Mouse (Mus musculus) midbrain, embryonic 13.5 days (tissue): ENCODE results near the gene Nptx1. TPM values are rescaled to one million over a fixed set of nuclear protein-coding genes. Genes with fewer than 3 reads are reported as not detected.

ENCODE experiments used
- ATAC-seq: fragments of 200-750 bp; cut with Nextera tagmentation; 2 replicates; pipeline ENCODE4 v1.8.0; 2017; ENCODE audit warnings: mild to moderate bottlenecking, moderate TSS enrichment, moderate library complexity
- H3K27ac ChIP-seq: fragments of 300-500 bp; sonication (generic); 2 replicates; pipeline ENCODE4 v1.5.1; 2015; ENCODE audit warnings: inconsistent platforms, mild to moderate bottlenecking, moderate library complexity
- H3K27me3 ChIP-seq: fragments of 300-500 bp; sonication (generic); 2 replicates; pipeline ENCODE4 v1.6.1; 2015; ENCODE audit warnings: mild to moderate bottlenecking, inconsistent platforms
- H3K36me3 ChIP-seq: fragments of 300-500 bp; sonication (generic); 2 replicates; pipeline ENCODE4 v1.6.1; 2015; ENCODE audit warnings: mild to moderate bottlenecking, inconsistent platforms
- H3K4me1 ChIP-seq: fragments of 300-500 bp; sonication (generic); replicated peaks from 2 replicates; pipeline ENCODE4 v1.6.1; 2015; ENCODE audit warnings: inconsistent platforms
- H3K4me2 ChIP-seq: fragments of 300-500 bp; sonication (generic); replicated peaks from 2 replicates; pipeline ENCODE4 v1.6.1; 2015; ENCODE audit warnings: moderate library complexity, mild to moderate bottlenecking, inconsistent platforms
- H3K4me3 ChIP-seq: fragments of 300-500 bp; sonication (generic); replicated peaks from 2 replicates; pipeline ENCODE4 v1.5.1; 2015; ENCODE audit warnings: mild to moderate bottlenecking, inconsistent platforms
- H3K9ac ChIP-seq: fragments of 300-500 bp; sonication (generic); replicated peaks from 2 replicates; pipeline ENCODE4 v1.6.1; 2015; ENCODE audit warnings: mild to moderate bottlenecking, inconsistent platforms
- H3K9me3 ChIP-seq: fragments of 300-500 bp; sonication (generic); 2 replicates; pipeline ENCODE4 v1.6.1; 2016; ENCODE audit warnings: mild to moderate bottlenecking, inconsistent platforms
- WGBS: fragments of 180-500 bp; shearing (Covaris S2); methylation state at CpG from one replicate; pipeline ENCODE4 v1.1.7; 2015; 5-methylcytosine and 5-hydroxymethylcytosine counted together
- polyA plus RNA-seq: library from polyadenylated mRNA; unstranded; fragments of >200 nt; fragmentation: Nextera tagmentation; extraction: Ambion mirVana; gene quantifications from 2 replicates; pipeline ENCODE4 v1.2.1, GENCODE M21; 2015

The Nptx1 gene
- polyA plus RNA-seq, 1 experiment from 2014 or later = 8.6 TPM

DNA sequence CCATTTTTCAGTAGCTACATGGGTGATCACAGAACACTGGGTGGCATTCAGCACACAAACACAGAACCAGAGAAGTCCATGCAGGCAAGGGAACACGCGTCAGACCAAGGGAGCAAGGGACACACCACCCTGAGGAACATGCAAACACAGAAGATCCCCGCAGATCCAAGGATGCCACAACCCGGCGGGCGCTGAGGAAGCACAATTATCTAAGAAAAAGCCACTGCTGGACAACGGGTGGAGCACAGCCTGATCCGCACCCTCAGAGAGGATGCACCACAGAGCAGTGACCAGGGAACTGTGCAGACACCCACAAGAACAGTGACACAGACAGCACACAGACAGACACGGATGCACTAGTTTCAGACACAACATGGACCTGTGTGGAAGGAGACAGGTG, 7.0 kb downstream of the Nptx1 start:
- peaks cover 31% of the 10 kb centered on the region for H3K4me1 ChIP-seq
- 79% methylated on average over 9 of the region's 9 CpGs for WGBS
- H3K4me2 ChIP-seq = no peak overlapping the region
- no peak for ATAC-seq
- H3K27me3 ChIP-seq = peaks cover 61% of the 10 kb centered on the region
- H3K9ac ChIP-seq = no peak overlapping the region
- no peak overlapping the region for H3K4me3 ChIP-seq
- H3K27ac ChIP-seq = no peak overlapping the region
- H3K9me3 ChIP-seq = no peaks in the 10 kb centered on the region
- H3K36me3 ChIP-seq = no peaks in the 10 kb centered on the region

- Histone ChIP-seq H3K36me3 (no peaks in the 10 kb centered on the region), H3K27ac (no peak overlapping the region), H3K27me3 (peaks cover 54% of the 10 kb centered on the region), H3K4me2 (0 out of 2 replicates have a peak overlapping the region, but pooled peaks have one; percentile 2), H3K4me3 (no peak overlapping the region), H3K9ac (0 out of 2 replicates have a peak overlapping the region, but pooled peaks have one; percentile 14), H3K4me1 (peaks cover 25% of the 10 kb centered on the region), H3K9me3 (no peaks in the 10 kb centered on the region)
- 33% methylated on average over 13 of the region's 14 CpGs for WGBS
- no peak for ATAC-seq
These were observed 7.6 kb downstream of the Nptx1 start for GRCm38 (mm10) chr11:119539944-119540343.

- Histone ChIP-seq H3K36me3 (no peaks in the 10 kb centered on the region), H3K27ac (no peak overlapping the region), H3K4me3 (no peak overlapping the region), H3K4me2 (no peak overlapping the region), H3K27me3 (peaks cover 4% of the 10 kb centered on the region; the same call in 1 of the 2 replicates), H3K9ac (no peak overlapping the region), H3K9me3 (no peaks in the 10 kb centered on the region), H3K4me1 (0 out of 2 replicates have a peak, but pooled peaks cover 8% of the 10 kb centered on the region)
- 72% methylated on average over 7 of the region's 7 CpGs for WGBS
- ATAC-seq = no peak
These were observed 13.8 kb downstream of the Nptx1 start for GRCm38 (mm10) chr11:119533745-119534144.

GRCm38 (mm10) chr11:119532460-119532859, 15.1 kb downstream of the Nptx1 start:
- no peak overlapping the region for H3K27ac ChIP-seq
- 0 out of 2 replicates have a peak overlapping the region, but pooled peaks have one; percentile 7 for H3K9ac ChIP-seq
- H3K4me2 ChIP-seq = no peak overlapping the region
- H3K27me3 ChIP-seq = no peaks in the 10 kb centered on the region; the same call in 1 of the 2 replicates
- no peaks in the 10 kb centered on the region for H3K36me3 ChIP-seq
- no peak overlapping the region for H3K4me3 ChIP-seq
- no peak for ATAC-seq
- no peaks in the 10 kb centered on the region for H3K9me3 ChIP-seq
- WGBS = 73% methylated on average over 8 of the region's 8 CpGs
- 0 out of 2 replicates have a peak, but pooled peaks cover 8% of the 10 kb centered on the region for H3K4me1 ChIP-seq

DNA sequence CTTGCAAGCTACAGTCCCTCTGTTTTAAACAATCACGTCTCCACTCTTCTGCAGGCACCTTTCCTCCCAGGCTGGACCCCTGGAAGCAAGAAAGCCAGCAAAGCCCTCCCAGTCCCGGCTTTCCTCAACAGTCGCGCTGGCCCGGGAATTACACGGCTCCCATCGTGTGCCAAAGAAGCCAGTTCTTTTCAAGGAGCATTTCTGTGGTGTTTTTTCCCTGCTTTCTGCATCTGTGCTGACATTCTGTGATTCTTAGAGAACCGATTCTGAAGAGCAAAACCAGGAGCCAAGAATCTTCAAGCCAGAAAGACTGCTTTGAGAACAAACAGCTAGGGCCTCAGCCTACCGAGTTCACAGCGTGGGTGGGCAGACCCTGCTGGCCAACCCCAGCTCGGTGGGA, 18.6 kb downstream of the Nptx1 start:
- Histone ChIP-seq H3K27ac (no peak overlapping the region), H3K4me3 (no peak overlapping the region), H3K4me2 (no peak overlapping the region), H3K27me3 (no peaks in the 10 kb centered on the region), H3K36me3 (no peaks in the 10 kb centered on the region), H3K4me1 (peaks cover 11% of the 10 kb centered on the region; the same call in 1 of the 2 replicates), H3K9ac (no peak overlapping the region), H3K9me3 (no peaks in the 10 kb centered on the region)
- WGBS = 65% methylated on average over 11 of the region's 11 CpGs
- no peak for ATAC-seq

DNA sequence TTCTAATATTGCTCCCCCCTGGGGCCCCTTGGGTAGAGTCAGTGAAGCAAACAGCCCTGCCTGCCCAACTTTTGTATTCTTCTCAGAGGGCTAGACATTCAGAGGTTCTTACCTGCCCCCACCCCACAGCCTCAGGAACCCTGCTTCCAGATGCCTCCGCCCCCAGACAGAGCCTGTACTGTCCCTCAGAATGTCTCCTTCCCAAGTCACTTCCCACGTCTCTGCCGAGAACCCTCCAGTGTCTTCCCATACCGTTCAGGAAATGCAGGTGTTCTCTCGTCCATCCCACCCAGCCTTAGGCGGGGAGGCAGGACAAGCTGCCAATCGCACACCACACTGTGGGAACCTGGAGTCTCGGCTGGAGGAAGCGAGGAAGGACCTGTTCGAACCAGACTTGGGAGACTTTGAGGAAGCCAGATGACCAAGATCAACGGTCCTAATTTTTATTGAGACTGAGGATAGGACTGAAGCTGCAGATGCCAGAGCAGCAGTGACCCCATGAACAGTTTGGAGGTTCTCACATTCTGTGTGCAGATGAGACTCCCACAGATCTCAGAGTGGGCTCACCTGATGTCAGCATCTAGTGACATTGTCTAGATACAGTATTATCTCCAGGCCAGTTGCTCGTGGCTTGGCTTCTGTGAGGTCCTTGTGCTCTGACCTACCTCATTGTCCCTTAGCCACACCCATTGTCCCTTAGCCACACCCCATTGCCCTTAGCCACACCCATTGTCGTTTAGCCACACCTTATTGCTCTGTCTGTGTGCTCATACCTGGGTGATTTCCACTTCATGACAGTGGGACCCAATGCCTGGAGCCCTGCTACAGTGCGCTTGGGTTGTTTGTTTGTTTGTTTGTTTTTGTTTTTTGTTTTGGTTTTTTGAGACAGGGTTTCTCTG, 21.2 kb downstream of the Nptx1 start:
- no peaks in the 10 kb centered on the region for H3K36me3 ChIP-seq
- 0 out of 2 replicates have a peak, but pooled peaks cover 4% of the 10 kb centered on the region for H3K9me3 ChIP-seq
- H3K4me1 ChIP-seq = peaks cover 4% of the 10 kb centered on the region; the same call in 1 of the 2 replicates
- H3K9ac ChIP-seq = no peak overlapping the region
- no peak overlapping the region for H3K4me2 ChIP-seq
- WGBS = 85% methylated on average over 14 of the region's 14 CpGs
- H3K27ac ChIP-seq = no peak overlapping the region
- no peaks in the 10 kb centered on the region for H3K27me3 ChIP-seq
- no peak overlapping the region for H3K4me3 ChIP-seq
- ATAC-seq = no peak

DNA sequence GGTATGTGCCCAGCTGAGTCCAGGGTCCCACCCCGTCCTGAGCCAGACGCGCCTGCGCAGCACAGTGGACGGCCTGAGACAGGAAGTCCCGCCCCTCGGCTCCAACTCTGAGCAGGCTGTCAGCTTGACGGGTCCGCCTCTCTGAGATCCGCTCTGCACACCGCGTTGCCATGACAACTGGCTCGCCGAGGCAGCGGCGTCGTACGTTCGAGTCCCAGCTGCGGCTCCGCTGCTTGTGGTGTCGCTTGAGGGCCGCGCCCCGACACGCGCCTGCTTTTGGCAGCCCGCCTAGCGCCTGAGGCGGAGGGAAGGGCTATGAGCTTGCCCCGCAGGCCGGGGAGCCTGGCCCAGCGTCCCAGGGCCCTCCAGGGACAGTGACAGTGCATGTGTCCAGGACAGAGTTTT, 23.0 kb downstream of the Nptx1 start:
- Histone ChIP-seq H3K4me2 (peak overlapping the region; percentile 55), H3K27ac (0 out of 2 replicates have a peak overlapping the region, but pooled peaks have one; percentile 35), H3K4me3 (peak overlapping the region; percentile 38), H3K9me3 (0 out of 2 replicates have a peak, but pooled peaks cover 4% of the 10 kb centered on the region), H3K9ac (no peak overlapping the region), H3K36me3 (no peaks in the 10 kb centered on the region), H3K4me1 (peaks cover 4% of the 10 kb centered on the region; the same call in 1 of the 2 replicates), H3K27me3 (no peaks in the 10 kb centered on the region)
- 1% methylated on average over 33 of the region's 33 CpGs for WGBS
- peak; percentile 95 for ATAC-seq

- Histone ChIP-seq H3K4me3 (no peak overlapping the region), H3K36me3 (no peaks in the 10 kb centered on the region), H3K4me2 (no peak overlapping the region), H3K4me1 (peaks cover 4% of the 10 kb centered on the region; the same call in 1 of the 2 replicates), H3K27ac (no peak overlapping the region), H3K9ac (no peak overlapping the region), H3K9me3 (0 out of 2 replicates have a peak, but pooled peaks cover 4% of the 10 kb centered on the region), H3K27me3 (no peaks in the 10 kb centered on the region)
- ATAC-seq = no peak
- WGBS = 92% methylated on average over 3 of the region's 3 CpGs
These were observed 24.2 kb downstream of the Nptx1 start for GRCm38 (mm10) chr11:119523392-119523791.

DNA sequence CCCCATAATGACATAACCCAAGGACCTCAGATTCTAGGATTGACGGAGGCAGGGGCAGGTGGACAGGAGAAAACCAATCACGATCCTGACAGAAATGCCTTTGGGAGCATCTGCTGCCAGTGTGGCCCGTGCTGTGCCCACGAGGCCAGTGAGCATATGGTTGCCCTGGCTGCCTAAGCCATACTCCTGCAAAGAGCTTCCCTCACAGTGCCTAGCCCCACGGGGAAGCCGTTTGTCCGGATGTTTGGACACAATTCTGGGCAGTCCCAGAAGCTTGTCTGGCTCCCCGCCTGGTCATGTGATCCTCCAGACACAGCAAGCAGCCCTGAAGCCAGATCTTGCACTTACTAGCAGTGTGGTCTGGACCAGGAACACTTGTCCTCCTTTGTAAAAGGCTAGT, 24.8 kb downstream of the Nptx1 start:
- Histone ChIP-seq H3K9ac (no peak overlapping the region), H3K9me3 (0 out of 2 replicates have a peak, but pooled peaks cover 4% of the 10 kb centered on the region), H3K4me2 (no peak overlapping the region), H3K27ac (no peak overlapping the region), H3K36me3 (no peaks in the 10 kb centered on the region), H3K4me3 (no peak overlapping the region), H3K4me1 (peaks cover 4% of the 10 kb centered on the region; the same call in 1 of the 2 replicates), H3K27me3 (no peaks in the 10 kb centered on the region)
- ATAC-seq = no peak
- WGBS = 81% methylated on average over 8 of the region's 8 CpGs

DNA sequence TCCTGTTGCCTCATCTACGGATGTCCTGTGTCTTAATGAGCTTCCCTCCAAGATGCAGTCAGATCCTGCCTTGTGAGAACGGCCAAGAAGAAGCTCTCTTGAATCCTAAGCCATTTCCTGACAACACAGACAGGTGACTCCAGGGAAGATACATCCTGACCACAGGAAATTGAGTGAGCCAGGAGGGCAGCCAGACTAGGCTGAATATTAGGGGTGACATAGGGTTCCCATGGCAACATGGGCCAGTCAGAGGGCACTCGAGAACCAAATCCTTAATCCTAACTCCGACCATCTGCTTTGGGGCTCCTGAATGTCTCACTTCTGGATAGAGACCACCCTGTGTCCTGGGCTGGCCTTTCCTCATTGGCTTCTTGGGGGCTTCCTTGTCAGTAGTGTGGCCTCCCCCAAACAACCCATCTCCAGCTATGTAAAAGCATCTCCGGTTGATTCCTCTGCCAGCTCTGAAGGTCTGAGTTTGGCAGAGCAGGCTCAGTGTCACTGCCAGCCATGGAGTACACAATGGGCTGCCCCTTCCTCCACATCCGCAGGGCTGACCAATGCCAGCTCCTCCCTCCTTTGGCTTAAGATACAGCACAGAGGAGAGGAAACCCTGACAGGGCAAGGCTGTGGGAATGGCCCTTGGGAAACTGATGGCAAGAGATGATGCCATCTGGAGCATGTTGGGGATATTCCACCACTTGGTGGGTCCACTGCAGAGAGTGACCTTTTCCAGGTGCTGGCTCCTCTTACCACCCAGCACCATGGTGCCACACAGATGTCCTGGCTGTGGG, 25.4 kb downstream of the Nptx1 start:
- Histone ChIP-seq H3K27me3 (no peaks in the 10 kb centered on the region), H3K9ac (no peak overlapping the region), H3K4me2 (no peak overlapping the region), H3K36me3 (no peaks in the 10 kb centered on the region), H3K9me3 (0 out of 2 replicates have a peak, but pooled peaks cover 4% of the 10 kb centered on the region), H3K4me1 (peaks cover 9% of the 10 kb centered on the region), H3K4me3 (no peak overlapping the region), H3K27ac (no peak overlapping the region)
- 79% methylated on average over 6 of the region's 6 CpGs for WGBS
- no peak for ATAC-seq

DNA sequence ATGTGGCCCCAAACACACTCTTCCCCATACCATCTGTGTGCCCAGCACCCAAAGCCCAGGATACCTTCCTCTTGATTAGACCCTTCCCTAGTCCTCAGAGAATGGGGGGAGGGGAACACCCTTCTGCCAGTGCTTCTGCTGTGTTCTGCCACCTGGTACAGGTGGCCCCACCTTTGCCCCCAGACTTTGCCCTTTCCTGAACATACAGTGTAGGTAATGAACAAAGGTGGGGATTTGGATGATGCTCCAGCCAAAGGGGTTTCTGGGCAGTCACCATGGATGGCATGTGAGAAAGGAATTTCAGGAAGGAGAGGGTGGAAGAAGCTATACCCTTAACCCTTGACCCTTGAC, 26.9 kb downstream of the Nptx1 start:
- Histone ChIP-seq H3K36me3 (no peaks in the 10 kb centered on the region), H3K27me3 (no peaks in the 10 kb centered on the region), H3K4me2 (no peak overlapping the region), H3K4me1 (peaks cover 24% of the 10 kb centered on the region), H3K9ac (no peak overlapping the region), H3K9me3 (0 out of 2 replicates have a peak, but pooled peaks cover 4% of the 10 kb centered on the region), H3K4me3 (no peak overlapping the region), H3K27ac (no peak overlapping the region)
- ATAC-seq = no peak
